Comparison of ENCODE assay signal across 9 mouse cellular contexts in the genomic region with DNA sequence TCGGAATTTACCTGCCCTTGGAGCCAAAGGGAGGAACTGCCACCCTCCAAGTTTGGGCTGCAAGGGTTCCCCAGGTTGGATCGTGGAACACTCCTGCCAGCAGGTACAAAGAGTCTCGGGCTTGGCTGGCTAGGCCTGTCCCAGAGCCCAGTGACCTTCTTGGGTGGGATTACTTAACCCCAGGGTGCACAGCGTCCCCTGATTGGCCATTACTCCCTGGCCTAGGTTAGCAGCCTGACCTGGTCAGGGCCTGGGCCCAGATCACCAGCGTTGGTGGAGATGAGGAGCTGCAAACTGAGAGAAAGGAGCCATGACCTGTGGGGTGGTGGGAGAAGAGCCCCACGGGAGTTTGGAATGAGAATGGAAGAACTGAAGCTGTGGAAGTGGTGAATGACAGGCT. TPM values are rescaled to one million over a fixed set of nuclear protein-coding genes. Genes with fewer than 3 reads are reported as not detected.
DNase-seq lines count a peak whose midpoint lies in the region; ATAC-seq and TF ChIP-seq lines count a peak whose summit lies in the region.
"Had no signal": no experiment of that assay in that cellular context is flagged by ENCODE, and none has a peak within 500 bp of the region (broad histone marks: within the 10 kb centered on the region; RNA-seq: fewer than 3 reads in every experiment).

No protein-coding gene starts in this region.

- peaks cover 39% of the 10 kb centered on the region for H3K79me2 ChIP-seq in myocyte (ENCODE audit: control insufficient read depth, insufficient read depth)

- peak overlapping the region; percentile 9 for H3K4me3 ChIP-seq in lung, adult 2 months (replicated peaks; ENCODE audit: extremely low read depth, low read depth, low read length)
- peak overlapping the region; percentile 73 for H3K4me3 ChIP-seq in intestine, postnatal 0 days (ENCODE audit: low read depth, low read length)
- peak overlapping the region; percentile 95 for H3K4me3 ChIP-seq in myocyte

- H3K27ac ChIP-seq in intestine, postnatal 0 days (ENCODE audit: low read depth, low read length): peak overlapping the region; percentile 73; the same call in 1 of the 2 replicates

- H3K36me3 ChIP-seq in intestine, postnatal 0 days (ENCODE audit: control insufficient read depth, insufficient read depth): no peaks in the 10 kb centered on the region
- no peaks in the 10 kb centered on the region for H3K36me3 ChIP-seq in myocyte (ENCODE audit: control insufficient read depth, insufficient read depth)

- no peak overlapping the region for H3ac ChIP-seq in myocyte (ENCODE audit: control insufficient read depth, insufficient read length)

- no peaks in the 10 kb centered on the region for H3K9me3 ChIP-seq in intestine, postnatal 0 days (ENCODE audit: control insufficient read depth)

- TF ChIP-seq POLR2A in lung, adult 2 months (IDR thresholded peaks at IDR 0.05; ENCODE audit: borderline replicate concordance, extremely low read depth, low read depth, low read length): no peak
- no peak for TF ChIP-seq POLR2A in myocyte (IDR thresholded peaks at IDR 0.05; ENCODE audit: insufficient read length, low read depth)

- no peaks in the 10 kb centered on the region for H3K27me3 ChIP-seq in intestine, postnatal 0 days (replicated peaks; ENCODE audit: control insufficient read depth, insufficient read depth, low read length)
- no peaks in the 10 kb centered on the region for H3K27me3 ChIP-seq in myocyte (ENCODE audit: control insufficient read depth, insufficient read depth, insufficient read length)

- peaks cover 9% of the 10 kb centered on the region for H3K4me1 ChIP-seq in lung, adult 2 months (ENCODE audit: control insufficient read depth, insufficient read depth, low read length)
- H3K4me1 ChIP-seq in intestine, postnatal 0 days (replicated peaks; ENCODE audit: control insufficient read depth, insufficient read depth, low read length): peaks cover 14% of the 10 kb centered on the region; the same call in 1 of the 2 replicates

- no peak for DNase-seq in lung, adult 2 months
- DNase-seq in lung, postnatal 25 days (ENCODE audit: low spot score): no peak
- DNase-seq in B cell, adult 2 months: no peak
- no peak for DNase-seq in cerebellum, adult 9-10 months
- no peak for DNase-seq in ovary, postnatal 14 days (ENCODE audit: low spot score)

- peak overlapping the region; percentile 66; the same call in 1 of the 2 replicates for H3K9ac ChIP-seq in intestine, postnatal 0 days (ENCODE audit: low read depth, low read length)

- ATAC-seq in erythroid progenitor cell, adult 5-6 weeks (replicated peaks; ENCODE audit: low FRiP score, poor library complexity, severe bottlenecking): peak; percentile 4; the same call in 1 of the 2 replicates
- ATAC-seq in intestine, postnatal 0 days: no peak

- no peak for TF ChIP-seq CTCF in lung, adult 2 months (IDR thresholded peaks at IDR 0.05; ENCODE audit: insufficient read depth, low read length)
- no peak for TF ChIP-seq CTCF in intestine, postnatal 0 days (IDR thresholded peaks at IDR 0.05; ENCODE audit: low read depth)

- WGBS in lung, adult 2 months: 65% methylated on average over 6 of the region's 6 CpGs
- 51% methylated on average over 6 of the region's 6 CpGs for WGBS in intestine, postnatal 0 days

- H3K4me2 ChIP-seq in intestine, postnatal 0 days (replicated peaks; ENCODE audit: low read depth): peak overlapping the region; percentile 93
- H3K4me2 ChIP-seq in myocyte (ENCODE audit: low read depth): peak overlapping the region; percentile 73

TF ChIP-seq in myocyte, 11 proteins besides CTCF, POLR2A, EP300 and RAD21:
- no peak for TF ChIP-seq SRF (IDR thresholded peaks at IDR 0.05; ENCODE audit: control insufficient read depth, insufficient read length, low read depth)
- no peak for TF ChIP-seq POLR2AphosphoS2 (IDR thresholded peaks at IDR 0.05; ENCODE audit: insufficient read length, low read depth)
- TF ChIP-seq MYOD1 (IDR thresholded peaks at IDR 0.05; ENCODE audit: control insufficient read depth in 1 of 3, insufficient read length in 2 of 3, low read depth in 2 of 3): no peak
- no peak for TF ChIP-seq CEBPB (IDR thresholded peaks at IDR 0.05; ENCODE audit: insufficient read depth, poor library complexity, severe bottlenecking)
- no peak for TF ChIP-seq MYOG (IDR thresholded peaks at IDR 0.05; ENCODE audit: control insufficient read depth in 1 of 3, insufficient read depth in 1 of 3, insufficient read length in 2 of 3, low read depth in 2 of 3)
- no peak for TF ChIP-seq TCF3 (IDR thresholded peaks at IDR 0.05; ENCODE audit: insufficient read length, low read depth)
- no peak for TF ChIP-seq E2F4 (IDR thresholded peaks at IDR 0.05; ENCODE audit: insufficient read depth)
- TF ChIP-seq USF1 (IDR thresholded peaks at IDR 0.05; ENCODE audit: low read depth): no peak
- no peak for TF ChIP-seq REST (IDR thresholded peaks at IDR 0.05; ENCODE audit: insufficient read depth, insufficient read length)
- TF ChIP-seq MAX (IDR thresholded peaks at IDR 0.05; ENCODE audit: low read depth): no peak
- TF ChIP-seq TCF12 (IDR thresholded peaks at IDR 0.05; ENCODE audit: insufficient read depth, poor library complexity, severe bottlenecking): no peak

RNA-seq across cellular contexts. Expression of a gene that starts 30.0 kb away (rescaled TPM):
- polyA plus RNA-seq in lung, adult 2 months (2012; rRNA removed): 60.0 and 69.9 TPM in 2 replicates
- total RNA-seq in erythroid progenitor cell, adult 5-6 weeks (2015; ENCODE audit: low replicate concordance): 1.7 and 4.3 TPM in 2 replicates
- total RNA-seq in erythroid progenitor cell, adult 5-6 weeks (2017; ENCODE audit: low replicate concordance): 1.1 and 1.5 TPM in 2 replicates
- 12.9 and 13.4 TPM in 2 replicates for polyA plus RNA-seq in intestine, postnatal 0 days (2015; fragmentation: Nextera tagmentation; extraction: Ambion mirVana)
- polyA plus RNA-seq in myocyte (2012; fragmentation: generic; extraction: Trizol): 25.7 TPM

RNA-seq across cellular contexts. Expression of a gene that starts 58.3 kb away (rescaled TPM):
- polyA plus RNA-seq in lung, adult 2 months (2012; rRNA removed): 0.18 and 8.8 TPM in 2 replicates
- total RNA-seq in erythroid progenitor cell, adult 5-6 weeks (2015; ENCODE audit: low replicate concordance): not detected in 2 replicates
- not detected in 2 replicates for total RNA-seq in erythroid progenitor cell, adult 5-6 weeks (2017; ENCODE audit: low replicate concordance)
- 110 and 119 TPM in 2 replicates for polyA plus RNA-seq in intestine, postnatal 0 days (2015; fragmentation: Nextera tagmentation; extraction: Ambion mirVana)
- polyA plus RNA-seq in myocyte (2012; fragmentation: generic; extraction: Trizol): 0.44 TPM
- total RNA-seq: gastrocnemius, postnatal 36 days had no signal

Comparison
In these comparisons a context has a peak if more than half of its experiments do, and no peak if none do; other contexts are left out.
1. H3K4me3 ChIP-seq: peak in every context shown above with its lines; median percentile 95 in myocyte; 73 in intestine, postnatal 0 days; 9 in lung, adult 2 months.
2. RNA of a gene that starts 58.3 kb away (polyA plus RNA-seq): 110 to 119 TPM in intestine, postnatal 0 days; 0.18 to 8.8 TPM in lung, adult 2 months and 0.44 TPM in myocyte (single experiment); every median in the first group is over 10 times any median in the second.